Mouse (Mus musculus) embryonic fibroblast, embryonic 13.5 days (primary cell): ENCODE measurements at regions not wholly inside any gene's neighbourhood (a gene's known extent, or its start where the extent isn't known, plus 50 kb on each side); places are given as distances from the start of the nearest gene placed in this dataset.

ENCODE experiments used
- H3K27ac ChIP-seq: 2 replicates; pipeline ENCODE4 v1.5.1; 2012; ENCODE audit warnings: low read length, control low read depth, inconsistent platforms; ENCODE audit not compliant: insufficient read depth
- H3K4me1 ChIP-seq: 2 replicates; pipeline ENCODE4 v1.6.1; 2011; ENCODE audit warnings: low read length; ENCODE audit not compliant: control insufficient read depth, insufficient read depth
- H3K4me3 ChIP-seq: 2 replicates; pipeline ENCODE4 v1.5.1; 2011; ENCODE audit warnings: mild to moderate bottlenecking, control low read depth, low read length; ENCODE audit not compliant: insufficient read depth
- CTCF ChIP-seq: IDR thresholded peaks from 2 replicates; pipeline ENCODE4 v1.5.1; 2011; ENCODE audit warnings: mild to moderate bottlenecking, control low read depth, low read length, moderate library complexity, borderline replicate concordance; ENCODE audit not compliant: insufficient read depth
- POLR2A ChIP-seq: IDR thresholded peaks from 2 replicates; pipeline ENCODE4 v1.6.1; 2011; ENCODE audit warnings: low read depth, mild to moderate bottlenecking, control low read depth, low read length, moderate library complexity

DNA sequence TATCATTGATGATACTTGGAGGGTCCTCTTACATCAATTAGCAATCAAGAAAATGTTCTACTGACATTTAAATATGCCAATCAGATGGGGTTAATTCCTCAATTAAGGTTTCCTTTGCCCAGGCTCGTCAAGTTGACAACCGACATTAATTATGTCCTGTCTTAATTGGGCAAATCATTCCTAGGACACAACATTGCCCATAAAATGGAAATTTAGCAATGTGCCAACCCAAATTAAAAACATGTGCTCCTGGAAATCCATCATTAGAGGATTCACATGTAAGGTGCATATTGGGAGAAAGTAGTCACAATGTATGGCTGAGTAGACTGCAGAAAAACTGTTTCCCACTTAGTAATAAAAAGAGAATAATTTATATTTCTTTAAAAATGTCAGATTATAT is 483.6 kb upstream of the B430305J03Rik start:
- Histone ChIP-seq H3K27ac (no peak overlapping the region), H3K4me1 (no peaks in the 10 kb centered on the region), H3K4me3 (no peak overlapping the region)
- TF ChIP-seq POLR2A, result no peak
- no peak for TF ChIP-seq CTCF

DNA sequence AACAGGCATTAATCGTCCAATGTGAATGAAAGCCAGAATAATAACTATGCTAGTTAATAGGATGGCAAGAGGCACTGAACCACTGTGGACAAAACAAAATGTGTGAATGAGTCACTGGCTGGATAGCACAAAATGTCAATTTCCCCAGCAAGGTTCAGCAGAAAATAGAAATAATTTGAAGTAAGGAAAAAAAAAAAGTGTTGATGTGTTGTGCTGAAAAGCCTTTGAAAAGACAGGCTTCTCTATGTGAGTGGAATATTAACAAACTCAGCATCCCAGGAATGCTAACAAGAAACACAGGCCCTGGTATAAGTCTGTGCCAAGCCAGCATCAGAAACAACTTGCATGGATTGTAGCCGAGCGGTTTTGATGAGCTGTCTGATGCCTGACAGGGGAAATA is 481.0 kb upstream of the B430305J03Rik start:
- Histone ChIP-seq H3K4me3 (no peak overlapping the region), H3K27ac (no peak overlapping the region), H3K4me1 (no peaks in the 10 kb centered on the region)
- TF ChIP-seq POLR2A, result no peak
- TF ChIP-seq CTCF, result no peak

DNA sequence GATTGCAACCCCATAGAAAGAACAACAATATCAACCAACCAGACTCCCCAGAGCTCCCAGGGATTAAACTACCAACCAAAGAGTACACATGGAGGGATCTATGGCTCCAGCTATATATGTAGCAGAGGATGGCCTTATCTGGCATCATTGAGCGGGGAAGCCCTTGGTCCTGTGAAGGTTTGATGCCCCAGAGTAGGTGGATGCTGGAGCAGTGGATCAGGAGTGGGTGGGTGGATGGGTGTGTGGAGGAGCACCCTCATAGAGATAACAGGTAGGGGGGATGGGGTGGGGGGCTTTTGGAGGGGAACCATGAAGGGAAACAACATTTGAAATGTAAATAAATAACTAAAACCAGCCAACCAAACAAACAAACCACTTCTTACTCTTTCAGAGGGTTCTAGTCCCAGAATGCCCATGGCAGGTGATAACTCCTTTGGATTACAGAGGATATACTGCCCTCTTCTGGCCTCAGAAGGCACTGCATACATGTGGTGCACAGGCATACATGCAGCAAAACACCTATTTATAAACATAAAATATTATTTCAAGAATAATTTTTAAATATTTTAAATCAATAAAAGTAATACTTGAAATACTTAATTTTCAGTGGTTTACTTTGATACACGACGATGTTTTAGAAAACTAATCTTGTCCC is 473.7 kb upstream of the B430305J03Rik start:
- Histone ChIP-seq H3K4me1 (no peaks in the 10 kb centered on the region), H3K4me3 (no peak overlapping the region), H3K27ac (no peak overlapping the region)
- peak; percentile 18; the same call in 1 of the 2 replicates for TF ChIP-seq CTCF
- no peak for TF ChIP-seq POLR2A

DNA sequence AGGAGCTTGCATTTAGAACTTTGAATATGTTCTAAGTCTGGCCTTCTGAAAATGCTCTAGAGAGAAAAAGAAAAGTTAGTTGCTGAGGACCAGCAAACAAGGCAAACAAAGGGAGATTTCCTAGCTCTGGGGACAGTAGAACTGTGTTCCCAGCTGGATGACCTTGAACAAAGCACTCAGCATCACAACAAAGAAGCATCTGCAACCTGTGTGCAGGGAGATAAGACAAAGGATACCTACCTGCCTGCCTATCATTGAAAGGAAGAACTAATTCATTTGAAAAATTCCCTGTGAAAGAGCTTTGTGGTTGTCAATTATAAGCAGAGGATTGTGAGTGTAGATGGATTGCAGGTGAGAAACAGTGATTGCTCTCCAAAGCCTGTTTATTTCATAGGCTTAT is 451.1 kb upstream of the B430305J03Rik start:
- Histone ChIP-seq H3K27ac (no peak overlapping the region), H3K4me1 (no peaks in the 10 kb centered on the region), H3K4me3 (no peak overlapping the region)
- TF ChIP-seq POLR2A (no peak), CTCF (no peak)

DNA sequence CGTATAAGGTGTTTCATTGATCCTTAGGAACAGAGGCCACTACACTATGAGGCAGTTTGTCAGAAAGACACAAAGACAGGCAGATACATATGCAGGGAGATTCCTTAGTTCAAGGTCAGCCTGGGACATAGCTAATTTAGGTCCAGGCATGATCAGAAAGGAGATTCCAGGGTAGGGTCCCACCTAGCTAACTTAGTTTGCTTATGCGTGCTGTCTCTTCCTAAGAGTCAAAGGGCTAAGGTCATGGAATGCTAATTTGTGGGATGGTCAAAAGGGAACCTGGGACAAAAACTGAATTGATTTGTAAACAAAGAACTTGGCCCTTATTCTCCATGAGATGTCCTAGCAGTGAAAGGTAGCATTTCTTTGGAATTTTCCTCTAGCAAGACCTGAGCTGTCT is 430.3 kb upstream of the B430305J03Rik start:
- Histone ChIP-seq H3K4me3 (no peak overlapping the region), H3K27ac (no peak overlapping the region), H3K4me1 (no peaks in the 10 kb centered on the region)
- TF ChIP-seq CTCF (no peak), POLR2A (no peak)

DNA sequence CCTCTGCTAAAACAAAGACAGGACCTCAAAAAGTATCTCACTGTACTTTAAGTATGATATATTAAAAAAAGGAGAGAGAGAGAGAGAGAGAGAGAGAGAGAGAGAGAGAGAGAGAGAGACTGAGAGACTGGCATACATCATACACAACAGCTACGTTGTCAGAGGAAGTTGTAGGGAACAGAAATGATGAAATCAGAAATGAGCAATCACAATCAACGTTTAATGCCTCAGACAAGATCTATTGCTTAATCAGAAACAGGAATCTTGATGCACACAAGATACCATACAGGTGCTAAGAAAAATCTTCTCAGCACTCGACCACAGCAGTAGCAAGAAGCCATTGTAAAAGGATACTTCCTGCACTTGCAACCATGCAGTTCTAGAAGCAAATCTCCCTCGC is 424.9 kb upstream of the B430305J03Rik start:
- Histone ChIP-seq H3K27ac (no peak overlapping the region), H3K4me3 (no peak overlapping the region), H3K4me1 (no peaks in the 10 kb centered on the region)
- TF ChIP-seq CTCF (no peak), POLR2A (no peak)
